Mouse (Mus musculus) bone marrow macrophage, adult 2 months (primary cell): ENCODE measurements at regions not wholly inside any gene's neighbourhood (a gene's known extent, or its start where the extent isn't known, plus 50 kb on each side); places are given as distances from the start of the nearest gene placed in this dataset.

Source experiments
- CTCF ChIP-seq: IDR thresholded peaks from 2 replicates; pipeline ENCODE4 v1.5.1; 2012; ENCODE audit warnings: low read depth, mild to moderate bottlenecking, low read length, moderate library complexity
- POLR2A ChIP-seq: IDR thresholded peaks from 2 replicates; pipeline ENCODE4 v1.6.1; 2012; ENCODE audit warnings: mild to moderate bottlenecking, low read depth, low read length, borderline replicate concordance

GRCm38 (mm10) chr10:17579463-17579862, 143.6 kb upstream of the Cited2 start:
- no peak for TF ChIP-seq CTCF
- no peak for TF ChIP-seq POLR2A
